Mouse (Mus musculus) heart, embryonic 14.5 days (tissue): ENCODE data around the gene Clec2l. TPM values are rescaled to one million over a fixed set of nuclear protein-coding genes. Genes with fewer than 3 reads are reported as not detected.
"Not testable (repeated sequence)": the region's sequence is repeated elsewhere in the genome, so short reads cannot be mapped to it uniquely, and the experiment has no call there.

Experiments
- ATAC-seq: fragments of 200-750 bp; cut with Nextera tagmentation; 2 replicates; pipeline ENCODE4 v1.8.0; 2017; ENCODE audit warnings: low read depth, moderate TSS enrichment; ENCODE audit not compliant: insufficient number of reproducible peaks, insufficient read depth, low FRiP score
- H3K27ac ChIP-seq, 2 experiments: fragments of 200-500 bp in 1 of 2; fragments of 300-500 bp in 1 of 2; sonication (generic) in 1 of 2; replicated peaks in 1 of 2; 2 replicates each; pipeline ENCODE4 v1.5.1; 2012 to 2014; ENCODE audit warnings: low read depth in 2 of 2, low read length in 2 of 2, control low read depth in 1 of 2, mild to moderate bottlenecking in 1 of 2, mixed read lengths in 1 of 2; ENCODE audit not compliant: control insufficient read depth in 1 of 2, insufficient read depth in 1 of 2
- H3K27me3 ChIP-seq: fragments of 300-500 bp; sonication (generic); 2 replicates; pipeline ENCODE4 v1.6.1; 2014; ENCODE audit warnings: mild to moderate bottlenecking, low read length, control low read depth; ENCODE audit not compliant: control insufficient read depth, insufficient read depth
- H3K36me3 ChIP-seq: fragments of 300-500 bp; sonication (generic); 2 replicates; pipeline ENCODE4 v1.6.1; 2014; ENCODE audit warnings: mild to moderate bottlenecking, control low read depth, low read length, mixed read lengths; ENCODE audit not compliant: control insufficient read depth, insufficient read depth
- H3K4me1 ChIP-seq, 2 experiments: fragments of 200-500 bp in 1 of 2; fragments of 300-500 bp in 1 of 2; sonication (generic) in 1 of 2; 2 replicates each; pipeline ENCODE4 v1.6.1; 2012 to 2014; ENCODE audit warnings: low read length in 2 of 2, control low read depth in 1 of 2, mixed read lengths in 1 of 2; ENCODE audit not compliant: control insufficient read depth in 2 of 2, insufficient read depth in 2 of 2
- H3K4me2 ChIP-seq: fragments of 300-500 bp; sonication (generic); 2 replicates; pipeline ENCODE4 v1.6.1; 2014; ENCODE audit warnings: mild to moderate bottlenecking, low read length
- H3K4me3 ChIP-seq, 2 experiments: fragments of 200-500 bp in 1 of 2; fragments of 300-500 bp in 1 of 2; sonication (generic) in 1 of 2; 2 replicates each; pipeline ENCODE4 v1.5.1; 2012 to 2014; ENCODE audit warnings: low read length in 2 of 2, mild to moderate bottlenecking in 2 of 2, control low read depth in 1 of 2, low read depth in 1 of 2, moderate library complexity in 1 of 2; ENCODE audit not compliant: control insufficient read depth in 1 of 2, insufficient read depth in 1 of 2
- H3K9ac ChIP-seq: fragments of 300-500 bp; sonication (generic); 2 replicates; pipeline ENCODE4 v1.6.1; 2014; ENCODE audit warnings: mild to moderate bottlenecking, low read length
- H3K9me3 ChIP-seq: fragments of 300-500 bp; sonication (generic); 2 replicates; pipeline ENCODE4 v1.6.1; 2016; ENCODE audit warnings: low read length, control low read depth; ENCODE audit not compliant: control insufficient read depth
- WGBS: fragments of 180-500 bp; shearing (Covaris S2); extraction: QIAGEN DNeasy Blood & Tissue Kit; methylation state at CpG from one replicate; pipeline ENCODE4 v1.1.7; 2014; 5-methylcytosine and 5-hydroxymethylcytosine counted together
- polyA plus RNA-seq: library from polyadenylated mRNA; unstranded; fragments of >200 nt; fragmentation: Nextera tagmentation; extraction: Ambion mirVana; gene quantifications from 2 replicates; pipeline ENCODE4 v1.2.1, GENCODE M21; 2014

Gene Clec2l
- polyA plus RNA-seq, 1 experiment from 2014 or later = 2.4 TPM

- Histone ChIP-seq H3K4me1 (peaks cover 5 to 12% of the 10 kb centered on the region in 2 experiments; a peak in 3 of 4 replicates), H3K9me3 (no peaks in the 10 kb centered on the region), H3K4me3 (no peak overlapping the region), H3K27me3 (peaks cover 49% of the 10 kb centered on the region), H3K36me3 (no peaks in the 10 kb centered on the region), H3K27ac (no peak overlapping the region), H3K4me2 (no peak overlapping the region), H3K9ac (no peak overlapping the region)
- ATAC-seq = no peak
- WGBS = 48% methylated on average over 5 of the region's 5 CpGs
Measured at GRCm38 (mm10) chr6:38641645-38642044, 21.2 kb upstream of the Clec2l start.

- Histone ChIP-seq H3K4me2 (no peak overlapping the region), H3K4me3 (no peak overlapping the region), H3K27me3 (peaks cover 45% of the 10 kb centered on the region), H3K27ac (no peak overlapping the region), H3K4me1 (peaks cover 2 to 9% of the 10 kb centered on the region in 2 experiments; a peak in 2 of 4 replicates), H3K9me3 (no peaks in the 10 kb centered on the region), H3K36me3 (no peaks in the 10 kb centered on the region), H3K9ac (no peak overlapping the region)
- no peak for ATAC-seq
- 35% methylated on average over 5 of the region's 5 CpGs for WGBS
Measured at GRCm38 (mm10) chr6:38642593-38642992, 20.3 kb upstream of the Clec2l start.

- Histone ChIP-seq H3K4me2 (no peak overlapping the region), H3K36me3 (no peaks in the 10 kb centered on the region), H3K9ac (no peak overlapping the region), H3K9me3 (no peaks in the 10 kb centered on the region), H3K4me3 (no peak overlapping the region), H3K27me3 (peaks cover 41% of the 10 kb centered on the region), H3K27ac (no peak overlapping the region), H3K4me1 (peaks cover 2 to 9% of the 10 kb centered on the region in 2 experiments; a peak in 2 of 4 replicates)
- 67% methylated on average over 3 of the region's 3 CpGs for WGBS
- ATAC-seq = no peak
Measured at GRCm38 (mm10) chr6:38643039-38643438, 19.8 kb upstream of the Clec2l start.

GRCm38 (mm10) chr6:38649545-38649944 lies 13.3 kb upstream of the Clec2l start:
- Histone ChIP-seq H3K4me3 (no peak overlapping the region), H3K9ac (no peak overlapping the region), H3K27me3 (no peaks in the 10 kb centered on the region), H3K27ac (no peak overlapping the region), H3K36me3 (no peaks in the 10 kb centered on the region), H3K4me2 (no peak overlapping the region), H3K9me3 (no peaks in the 10 kb centered on the region), H3K4me1 (no peaks in the 10 kb centered on the region)
- no peak for ATAC-seq
- 70% methylated on average over 3 of the region's 3 CpGs for WGBS

- Histone ChIP-seq H3K36me3 (no peaks in the 10 kb centered on the region), H3K27me3 (no peaks in the 10 kb centered on the region), H3K4me1 (no peaks in the 10 kb centered on the region), H3K9me3 (no peaks in the 10 kb centered on the region), H3K4me2 (no peak overlapping the region), H3K27ac (no peak overlapping the region), H3K4me3 (no peak overlapping the region), H3K9ac (no peak overlapping the region)
- 35% methylated on average over 14 of the region's 14 CpGs for WGBS
- ATAC-seq = no peak
Measured at GRCm38 (mm10) chr6:38650263-38650937, 12.5 kb upstream of the Clec2l start.

GRCm38 (mm10) chr6:38661626-38662025 lies 1.2 kb upstream of the Clec2l start:
- H3K9ac ChIP-seq = no peak overlapping the region
- H3K27me3 ChIP-seq = peaks cover 39% of the 10 kb centered on the region
- ATAC-seq = no peak

GRCm38 (mm10) chr6:38669580-38669979 lies 6.7 kb downstream of the Clec2l start:
- peaks cover 0 to 2% of the 10 kb centered on the region in 2 experiments; a peak in 1 of 4 replicates for H3K4me1 ChIP-seq
- 56% methylated on average over 6 of the region's 6 CpGs for WGBS

More at GRCm38 (mm10) chr6:38661626-38662025, 1.2 kb upstream of the Clec2l start:
- H3K4me1 ChIP-seq = peaks cover 4% of the 10 kb centered on the region in 2 experiments; a peak in 2 of 4 replicates
- WGBS = 77% methylated on average over 4 of the region's 4 CpGs
- no peak overlapping the region for H3K4me3 ChIP-seq
- H3K27ac ChIP-seq = no peak overlapping the region
- no peaks in the 10 kb centered on the region for H3K36me3 ChIP-seq
- H3K4me2 ChIP-seq = no peak overlapping the region
- H3K9me3 ChIP-seq = no peaks in the 10 kb centered on the region

GRCm38 (mm10) chr6:38670488-38670887 lies 7.6 kb downstream of the Clec2l start:
- H3K9ac ChIP-seq, H3K27ac ChIP-seq, H3K27me3 ChIP-seq, H3K4me3 ChIP-seq, H3K4me2 ChIP-seq, H3K36me3 ChIP-seq, H3K4me1 ChIP-seq, H3K9me3 ChIP-seq, ATAC-seq: not testable (repeated sequence)
- 67% methylated on average over 1 of the region's 1 CpGs for WGBS

More at GRCm38 (mm10) chr6:38669580-38669979, 6.7 kb downstream of the Clec2l start:
- no peak overlapping the region for H3K27ac ChIP-seq
- no peak overlapping the region for H3K4me3 ChIP-seq
- H3K9me3 ChIP-seq = no peaks in the 10 kb centered on the region
- no peaks in the 10 kb centered on the region for H3K36me3 ChIP-seq
- ATAC-seq = no peak
- H3K27me3 ChIP-seq = peaks cover 10% of the 10 kb centered on the region
- H3K4me2 ChIP-seq = no peak overlapping the region
- no peak overlapping the region for H3K9ac ChIP-seq
